Mouse (Mus musculus) kidney, adult 2 months (tissue): ENCODE results near the gene Gpr87.

Experiments
- CTCF ChIP-seq: fragments of 200-500 bp; conservative IDR thresholded peaks from 2 replicates; pipeline ENCODE4 v1.5.1; 2011; ENCODE audit warnings: low read depth, mild to moderate bottlenecking, control low read depth, low read length, moderate library complexity, mixed read lengths; ENCODE audit not compliant: insufficient read depth, insufficient read length
- POLR2A ChIP-seq: fragments of 200-500 bp; IDR thresholded peaks from one replicate; pipeline ENCODE4 v1.6.1; 2011; ENCODE audit warnings: low read depth, low read length, control low read depth

GRCm38 (mm10) chr3:59131966-59132365, 62.9 kb downstream of the Gpr87 start:
- TF ChIP-seq POLR2A = no peak
- no peak for TF ChIP-seq CTCF
